Mouse (Mus musculus): ENCODE measurements at regions not wholly inside any gene's neighbourhood (a gene's known extent, or its start where the extent isn't known, plus 50 kb on each side); places are given as distances from the start of the nearest gene placed in this dataset.

DNA sequence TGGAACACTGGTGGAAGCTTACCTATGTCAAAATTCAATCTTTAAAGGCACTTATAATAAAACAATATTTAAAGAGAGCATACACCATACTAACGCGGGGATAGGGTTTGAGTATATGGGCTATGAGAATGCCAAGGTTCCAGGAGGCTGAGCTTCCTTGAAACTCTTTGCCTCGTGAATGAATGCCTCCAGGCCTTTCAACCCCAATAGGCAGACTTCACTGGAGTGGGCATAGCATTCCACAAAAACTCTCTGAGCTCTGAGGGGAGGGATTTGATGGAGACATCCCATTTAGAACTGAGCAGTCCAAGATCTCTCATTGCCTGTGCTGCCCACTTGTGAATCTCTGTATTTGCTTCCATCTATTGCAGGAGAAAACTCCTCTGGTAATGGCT, 68.4 kb upstream of the Pax1 start:
- Histone ChIP-seq H3K27me3 (ENCODE audit: insufficient read depth, low read length) (0 out of 2 replicates have a peak, but pooled peaks cover 10% of the 10 kb centered on the region), H3K9me3 (ENCODE audit: low read length) (no peaks in the 10 kb centered on the region), H3K4me1 (replicated peaks; ENCODE audit: low read depth, low read length) (peaks cover 49% of the 10 kb centered on the region), H3K4me3 (replicated peaks; ENCODE audit: low read length) (no peak overlapping the region), H3K36me3 (ENCODE audit: insufficient read depth, low read length) (no peaks in the 10 kb centered on the region)
- TF ChIP-seq NANOG (IDR thresholded peaks at IDR 0.05; ENCODE audit: borderline replicate concordance, low read length): no peak
- TF ChIP-seq POU5F1 (IDR thresholded peaks at IDR 0.05; ENCODE audit: borderline replicate concordance, low read length): no peak
- TF ChIP-seq CTCF (conservative IDR thresholded peaks at IDR 0.05; ENCODE audit: low read length): no peak

DNA sequence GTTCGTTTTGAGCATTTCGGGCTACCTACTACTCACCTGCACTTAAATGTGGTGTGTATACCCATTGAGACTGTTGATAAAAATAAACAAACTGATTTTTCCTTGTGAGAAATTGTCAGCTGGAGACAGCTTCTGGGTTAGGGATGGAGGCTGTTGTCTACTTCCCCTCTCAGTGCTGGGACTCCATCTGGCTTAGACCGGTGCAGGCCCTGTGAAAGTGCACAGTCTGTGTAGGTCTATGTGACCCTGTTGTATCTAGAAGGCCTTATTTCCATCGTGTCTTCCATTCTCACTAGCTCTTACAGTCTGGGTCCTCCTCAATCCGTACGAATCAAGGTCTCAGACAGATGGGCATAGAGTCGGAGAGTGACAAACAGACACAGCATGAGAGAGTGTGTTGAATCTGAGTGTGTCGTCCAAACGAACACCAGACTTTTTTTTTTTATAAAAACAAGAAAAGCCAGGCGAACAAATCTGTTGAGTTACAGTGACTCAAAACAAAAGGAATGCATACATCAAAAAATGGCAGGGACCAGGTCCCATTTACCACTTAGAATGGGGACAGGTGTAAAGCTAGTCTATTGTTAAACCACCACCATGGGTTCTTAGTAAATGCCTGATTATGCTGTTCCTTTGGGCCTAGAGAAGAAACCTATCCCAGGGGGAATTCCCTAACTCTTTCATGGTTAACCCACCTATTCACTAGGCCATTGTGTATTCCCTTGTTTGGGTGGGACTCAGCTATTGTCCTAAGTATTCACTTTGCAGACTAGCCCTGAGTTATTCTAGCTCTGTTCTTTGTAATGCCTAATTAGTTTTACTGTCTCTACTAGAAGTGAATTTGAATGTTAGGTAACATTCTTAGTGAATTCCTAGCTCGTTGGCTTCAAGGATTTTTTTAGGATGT, 69.1 kb upstream of the Pax1 start:
- H3K27me3 ChIP-seq (ENCODE audit: insufficient read depth, low read length): peaks cover 7% of the 10 kb centered on the region; the same call in 1 of the 2 replicates
- no peaks in the 10 kb centered on the region for H3K36me3 ChIP-seq (ENCODE audit: insufficient read depth, low read length)
- no peak for TF ChIP-seq CTCF (conservative IDR thresholded peaks at IDR 0.05; ENCODE audit: low read length)
- TF ChIP-seq POU5F1 (IDR thresholded peaks at IDR 0.05; ENCODE audit: borderline replicate concordance, low read length): peak; percentile 34; the same call in 1 of the 2 replicates
- TF ChIP-seq NANOG (IDR thresholded peaks at IDR 0.05; ENCODE audit: borderline replicate concordance, low read length): peak; percentile 94
- no peak overlapping the region for H3K4me3 ChIP-seq (replicated peaks; ENCODE audit: low read length)
- H3K9me3 ChIP-seq (ENCODE audit: low read length): no peaks in the 10 kb centered on the region
- H3K4me1 ChIP-seq (replicated peaks; ENCODE audit: low read depth, low read length): peaks cover 43% of the 10 kb centered on the region

DNA sequence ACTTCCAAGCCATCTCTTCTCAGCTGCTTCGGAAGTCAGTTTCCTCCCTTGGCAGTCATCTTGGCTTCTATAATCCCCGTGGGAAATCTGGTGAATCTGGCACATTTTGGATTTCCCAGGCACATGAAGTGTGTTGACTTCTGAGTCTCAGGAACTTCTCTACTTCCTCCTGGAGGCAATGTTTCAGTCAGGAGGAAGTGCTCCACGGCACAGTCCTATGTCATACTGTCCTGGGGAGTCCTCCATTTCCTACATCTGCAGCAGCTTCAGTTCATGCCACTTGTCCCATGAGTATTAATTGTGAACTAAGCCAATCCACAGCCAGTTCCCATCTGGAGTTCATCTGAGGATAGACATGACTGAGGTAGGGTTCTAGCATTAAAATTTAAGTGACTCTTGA, 78.3 kb upstream of the Pax1 start:
- TF ChIP-seq POU5F1 (IDR thresholded peaks at IDR 0.05; ENCODE audit: borderline replicate concordance, low read length) (no peak), NANOG (IDR thresholded peaks at IDR 0.05; ENCODE audit: borderline replicate concordance, low read length) (no peak), CTCF (conservative IDR thresholded peaks at IDR 0.05; ENCODE audit: low read length) (no peak)
- H3K27me3 ChIP-seq (ENCODE audit: insufficient read depth, low read length): peaks cover 2% of the 10 kb centered on the region; the same call in 1 of the 2 replicates

GRCm38 (mm10) chr2:147277636-147278035, 83.6 kb upstream of the Nkx2-2 start:
- Histone ChIP-seq H3K4me1 (replicated peaks; ENCODE audit: low read depth, low read length) (peaks cover 6% of the 10 kb centered on the region), H3K9me3 (ENCODE audit: low read length) (no peaks in the 10 kb centered on the region), H3K4me3 (replicated peaks; ENCODE audit: low read length) (no peak overlapping the region), H3K27me3 (ENCODE audit: insufficient read depth, low read length) (no peaks in the 10 kb centered on the region), H3K36me3 (ENCODE audit: insufficient read depth, low read length) (no peaks in the 10 kb centered on the region)
- TF ChIP-seq CTCF (conservative IDR thresholded peaks at IDR 0.05; ENCODE audit: low read length): no peak
- TF ChIP-seq POU5F1 (IDR thresholded peaks at IDR 0.05; ENCODE audit: borderline replicate concordance, low read length): no peak
- TF ChIP-seq NANOG (IDR thresholded peaks at IDR 0.05; ENCODE audit: borderline replicate concordance, low read length): no peak

More for the DNA sequence above, 78.3 kb upstream of the Pax1 start:
- H3K36me3 ChIP-seq (ENCODE audit: insufficient read depth, low read length): no peaks in the 10 kb centered on the region
- no peak overlapping the region for H3K4me3 ChIP-seq (replicated peaks; ENCODE audit: low read length)
- peaks cover 6% of the 10 kb centered on the region for H3K4me1 ChIP-seq (replicated peaks; ENCODE audit: low read depth, low read length)
- no peaks in the 10 kb centered on the region for H3K9me3 ChIP-seq (ENCODE audit: low read length)

GRCm38 (mm10) chr2:147269171-147269570, 75.1 kb upstream of the Nkx2-2 start:
- H3K36me3 ChIP-seq (ENCODE audit: insufficient read depth, low read length): no peaks in the 10 kb centered on the region
- 0 out of 2 replicates have a peak, but pooled peaks cover 2% of the 10 kb centered on the region for H3K4me1 ChIP-seq (replicated peaks; ENCODE audit: low read depth, low read length)
- no peak for TF ChIP-seq CTCF (conservative IDR thresholded peaks at IDR 0.05; ENCODE audit: low read length)
- TF ChIP-seq NANOG (IDR thresholded peaks at IDR 0.05; ENCODE audit: borderline replicate concordance, low read length): no peak
- TF ChIP-seq POU5F1 (IDR thresholded peaks at IDR 0.05; ENCODE audit: borderline replicate concordance, low read length): no peak

GRCm38 (mm10) chr2:147267901-147268300, 73.9 kb upstream of the Nkx2-2 start:
- no peaks in the 10 kb centered on the region for H3K36me3 ChIP-seq (ENCODE audit: insufficient read depth, low read length)
- H3K4me1 ChIP-seq (replicated peaks; ENCODE audit: low read depth, low read length): 0 out of 2 replicates have a peak, but pooled peaks cover 7% of the 10 kb centered on the region
- no peak for TF ChIP-seq POU5F1 (IDR thresholded peaks at IDR 0.05; ENCODE audit: borderline replicate concordance, low read length)
- no peak for TF ChIP-seq CTCF (conservative IDR thresholded peaks at IDR 0.05; ENCODE audit: low read length)
- no peak for TF ChIP-seq NANOG (IDR thresholded peaks at IDR 0.05; ENCODE audit: borderline replicate concordance, low read length)
- H3K27me3 ChIP-seq (ENCODE audit: insufficient read depth, low read length): peaks cover 7% of the 10 kb centered on the region; the same call in 1 of the 2 replicates
- no peaks in the 10 kb centered on the region for H3K9me3 ChIP-seq (ENCODE audit: low read length)
- no peak overlapping the region for H3K4me3 ChIP-seq (replicated peaks; ENCODE audit: low read length)

More at GRCm38 (mm10) chr2:147269171-147269570, 75.1 kb upstream of the Nkx2-2 start:
- Histone ChIP-seq H3K4me3 (replicated peaks; ENCODE audit: low read length) (no peak overlapping the region), H3K9me3 (ENCODE audit: low read length) (no peaks in the 10 kb centered on the region), H3K27me3 (ENCODE audit: insufficient read depth, low read length) (peaks cover 7% of the 10 kb centered on the region; the same call in 1 of the 2 replicates)

DNA sequence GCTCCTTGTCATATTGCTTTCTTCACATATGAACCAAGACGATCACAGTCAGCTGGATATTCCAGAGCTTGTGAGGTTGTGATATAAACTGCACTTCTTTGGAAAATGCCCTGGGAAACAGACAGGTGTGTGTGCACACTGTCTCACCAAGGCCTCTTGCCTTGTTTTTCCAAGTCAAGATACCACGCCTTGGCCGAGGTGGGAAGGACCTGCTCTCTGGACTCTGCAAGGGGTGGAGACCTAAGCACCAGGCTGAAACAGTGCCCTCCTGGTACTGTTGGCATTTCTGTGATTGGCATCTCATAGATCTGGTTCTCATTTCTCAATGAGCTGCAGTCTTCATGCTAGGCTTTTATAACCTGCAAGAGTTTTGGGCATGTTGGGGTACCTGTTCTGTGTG, 73.2 kb upstream of the Nkx2-2 start:
- TF ChIP-seq NANOG (IDR thresholded peaks at IDR 0.05; ENCODE audit: borderline replicate concordance, low read length) (no peak), POU5F1 (IDR thresholded peaks at IDR 0.05; ENCODE audit: borderline replicate concordance, low read length) (no peak)
- no peaks in the 10 kb centered on the region for H3K9me3 ChIP-seq (ENCODE audit: low read length)
- 0 out of 2 replicates have a peak, but pooled peaks cover 7% of the 10 kb centered on the region for H3K4me1 ChIP-seq (replicated peaks; ENCODE audit: low read depth, low read length)
- H3K4me3 ChIP-seq (replicated peaks; ENCODE audit: low read length): no peak overlapping the region
- no peaks in the 10 kb centered on the region for H3K36me3 ChIP-seq (ENCODE audit: insufficient read depth, low read length)
- H3K27me3 ChIP-seq (ENCODE audit: insufficient read depth, low read length): peaks cover 7% of the 10 kb centered on the region; the same call in 1 of the 2 replicates

DNA sequence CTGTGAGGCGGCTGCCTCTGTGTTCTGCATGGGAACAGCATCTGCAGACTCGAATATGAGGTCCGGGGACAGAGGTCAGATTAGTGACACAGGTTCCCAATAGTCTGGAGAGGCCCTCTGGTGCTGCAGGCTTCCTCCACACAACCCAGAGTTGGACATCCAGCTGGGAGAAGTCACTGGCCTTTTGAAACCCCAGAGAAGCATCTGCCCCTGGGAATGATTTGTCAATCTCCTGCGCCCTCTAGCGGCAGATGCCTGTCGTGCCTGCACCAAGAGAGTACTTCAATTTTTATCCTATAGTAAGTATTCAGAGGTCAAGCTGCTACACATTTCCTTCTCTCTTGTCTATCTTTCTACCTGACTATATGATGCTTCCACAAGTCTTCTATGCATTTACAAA, 62.7 kb upstream of the Nkx2-2 start:
- peaks cover 5% of the 10 kb centered on the region for H3K4me1 ChIP-seq (replicated peaks; ENCODE audit: low read depth, low read length)
- H3K4me3 ChIP-seq (replicated peaks; ENCODE audit: low read length): no peak overlapping the region
- no peaks in the 10 kb centered on the region for H3K36me3 ChIP-seq (ENCODE audit: insufficient read depth, low read length)
- H3K27me3 ChIP-seq (ENCODE audit: insufficient read depth, low read length): 0 out of 2 replicates have a peak, but pooled peaks cover 4% of the 10 kb centered on the region
- no peaks in the 10 kb centered on the region for H3K9me3 ChIP-seq (ENCODE audit: low read length)
- no peak for TF ChIP-seq NANOG (IDR thresholded peaks at IDR 0.05; ENCODE audit: borderline replicate concordance, low read length)
- TF ChIP-seq CTCF (conservative IDR thresholded peaks at IDR 0.05; ENCODE audit: low read length): peak; percentile 91
- no peak for TF ChIP-seq POU5F1 (IDR thresholded peaks at IDR 0.05; ENCODE audit: borderline replicate concordance, low read length)
